Mouse (Mus musculus): ENCODE measurements at regions not wholly inside any gene's neighbourhood (a gene's known extent, or its start where the extent isn't known, plus 50 kb on each side); places are given as distances from the start of the nearest gene placed in this dataset.

DNA sequence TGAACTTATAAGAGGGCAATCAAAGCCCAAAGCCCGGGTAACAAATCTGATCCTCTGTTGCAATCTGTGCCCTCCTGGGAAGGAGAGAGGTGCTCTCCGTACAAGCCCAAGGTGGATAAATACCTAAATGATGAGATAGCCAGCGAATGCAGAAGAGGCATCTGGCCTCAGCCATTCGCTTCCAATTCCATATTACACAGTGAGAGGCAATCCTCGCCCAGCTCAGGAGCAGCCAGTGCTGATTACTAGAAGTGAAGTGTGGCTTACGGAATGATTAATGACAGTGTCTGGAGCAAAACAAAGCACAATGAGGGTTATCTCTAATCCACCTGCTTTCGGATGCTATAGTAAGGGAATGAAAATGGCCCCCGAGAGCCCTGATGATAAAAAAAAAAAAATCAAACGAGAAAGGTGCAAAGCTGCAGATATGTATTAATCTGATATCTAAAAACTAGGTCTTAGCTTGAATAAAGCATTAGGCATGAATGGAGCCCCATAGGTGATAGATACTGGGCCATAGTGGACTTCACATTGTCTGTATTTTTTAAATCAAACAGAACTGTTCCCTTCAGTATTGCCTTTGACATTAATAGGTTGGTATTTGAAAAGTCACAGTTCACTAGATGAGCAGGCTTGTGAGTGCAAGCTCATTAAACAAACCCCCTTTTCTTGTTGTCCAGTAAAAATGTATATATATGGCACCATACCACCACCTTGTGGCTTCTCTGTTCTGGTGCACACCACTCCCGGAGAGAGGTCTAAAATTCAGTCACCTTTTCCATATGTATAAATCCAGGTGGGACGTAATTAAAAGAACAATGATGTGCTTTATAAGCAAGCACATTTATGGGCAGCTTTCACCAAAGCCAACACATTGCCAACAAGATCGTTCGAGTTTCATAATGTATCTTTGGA lies 57.4 kb upstream of the Tmco5 start:
- no peaks in the 10 kb centered on the region for H3K4me1 ChIP-seq (ENCODE audit: insufficient read depth, low read depth, low read length)
- H3K27me3 ChIP-seq (ENCODE audit: insufficient read depth, low read length), result no peaks in the 10 kb centered on the region; the same call in 1 of the 2 replicates
- H3K4me3 ChIP-seq (ENCODE audit: low read depth, low read length), result no peak overlapping the region
- no peaks in the 10 kb centered on the region for H3K36me3 ChIP-seq (replicated peaks)
- no peaks in the 10 kb centered on the region for H3K9me3 ChIP-seq (replicated peaks)
- ATAC-seq (ENCODE audit: extremely low read depth, insufficient number of reproducible peaks, low FRiP score, poor library complexity, severe bottlenecking) (no peak), DNase-seq (ENCODE audit: low spot score) (no peak)
- TF ChIP-seq CTCF (IDR thresholded peaks at IDR 0.05; ENCODE audit: low read depth, low read length), result no peak
- TF ChIP-seq POLR2AphosphoS5 (IDR thresholded peaks at IDR 0.05; ENCODE audit: insufficient replicate concordance, low read depth, low read length), result no peak
- TF ChIP-seq GATA2 (IDR thresholded peaks at IDR 0.05; ENCODE audit: borderline replicate concordance, low read depth, low read length), result no peak
- no peak for TF ChIP-seq GATA1 (IDR thresholded peaks at IDR 0.05; ENCODE audit: borderline replicate concordance, low read length)
- TF ChIP-seq TAL1 (conservative IDR thresholded peaks at IDR 0.05; ENCODE audit: low read depth, low read length), result no peak
